Mouse (Mus musculus) cortical plate, adult 2 months (tissue): ENCODE results near the gene Sema5a.

Experiments
- CTCF ChIP-seq: fragments of 200-500 bp; IDR thresholded peaks from 2 replicates; pipeline ENCODE4 v1.5.1; 2011; ENCODE audit warnings: mild to moderate bottlenecking, control low read depth, low read length; ENCODE audit not compliant: insufficient read depth; ENCODE audit errors: extremely low read depth
- POLR2A ChIP-seq: fragments of 200-500 bp; IDR thresholded peaks from 2 replicates; pipeline ENCODE4 v1.6.1; 2011; ENCODE audit warnings: mild to moderate bottlenecking, low read length, control low read depth; ENCODE audit not compliant: insufficient read depth; ENCODE audit errors: extremely low read depth

- no peak for TF ChIP-seq CTCF
- TF ChIP-seq POLR2A: no peak
Measured at GRCm38 (mm10) chr15:32579351-32579750, 334.7 kb downstream of the Sema5a start.
